Comparison of ENCODE assay signal across 8 mouse cellular contexts in the genomic region with DNA sequence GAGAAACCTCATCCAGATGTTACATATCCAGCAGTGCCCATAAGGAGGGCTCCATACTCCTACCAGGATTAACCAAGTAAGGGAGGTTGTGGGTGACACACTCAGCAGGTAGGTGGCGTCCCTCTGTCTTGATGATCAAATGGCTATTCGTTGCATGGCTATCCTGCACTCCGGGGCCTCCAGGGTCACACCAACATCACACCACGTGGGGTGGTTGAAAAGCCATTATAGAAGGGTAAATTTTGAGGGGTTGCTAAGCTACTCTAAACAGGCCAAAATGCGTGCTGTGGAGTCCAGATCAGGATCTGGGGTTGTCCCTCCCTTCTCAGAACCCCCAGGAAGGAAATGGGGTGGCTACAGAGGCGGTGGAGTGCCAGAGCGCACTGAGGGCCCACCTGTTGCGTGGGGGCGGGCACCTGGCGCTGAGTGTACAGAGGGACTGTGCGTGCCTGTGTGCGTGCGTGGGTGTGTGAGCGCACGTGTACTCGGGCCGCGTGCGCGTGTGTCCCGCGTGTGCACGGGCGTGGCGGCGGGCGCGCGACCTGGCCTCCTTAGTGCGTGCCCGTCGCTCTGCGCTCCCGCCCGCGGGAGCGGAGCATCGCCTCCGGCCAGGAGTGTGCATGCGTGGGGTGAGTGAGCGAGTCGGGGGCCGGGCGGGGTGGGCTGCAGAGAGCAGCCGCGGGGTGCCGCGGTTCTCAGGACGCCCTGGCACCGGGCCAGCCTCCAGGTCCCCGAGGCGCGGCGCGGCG. TPM values are rescaled to one million over a fixed set of nuclear protein-coding genes. Genes with fewer than 3 reads are reported as not detected.
DNase-seq lines count a peak whose midpoint lies in the region; ATAC-seq and TF ChIP-seq lines count a peak whose summit lies in the region.

No protein-coding gene starts in this region.

- peaks cover 7% of the 10 kb centered on the region; the same call in 1 of the 2 replicates for H3K27me3 ChIP-seq in lung, postnatal 0 days (replicated peaks; ENCODE audit: insufficient read depth, low read length)

- no peaks in the 10 kb centered on the region for H3K36me3 ChIP-seq in lung, postnatal 0 days (ENCODE audit: insufficient read depth, low read length)

- no peaks in the 10 kb centered on the region for H3K9me3 ChIP-seq in lung, postnatal 0 days (ENCODE audit: low read length)

- peak overlapping the region; percentile 76 for H3K9ac ChIP-seq in lung, postnatal 0 days (replicated peaks; ENCODE audit: low read depth)

- peak; percentile 46 for DNase-seq in lung, adult 2 months
- DNase-seq in lung, postnatal 25 days (ENCODE audit: low spot score) = no peak
- DNase-seq in embryo, embryonic 11 days = peak; percentile 52
- DNase-seq in heart, postnatal 4 days = peak; percentile 49
- DNase-seq in layer of hippocampus, adult 9-11 months = peak; percentile 89
- DNase-seq in lung, postnatal 0 days (ENCODE audit: low spot score) = peak; percentile 50
- peak; percentile 93 to 94 for DNase-seq in right cerebral cortex, postnatal 10 days (ENCODE audit: low spot score in 2 of 2)
- no peak for DNase-seq in urinary bladder, postnatal 10 days (ENCODE audit: low spot score)

- H3K4me3 ChIP-seq in lung, adult 2 months (replicated peaks; ENCODE audit: extremely low read depth, low read depth, low read length) = peak overlapping the region; percentile 75
- H3K4me3 ChIP-seq in lung, postnatal 0 days (ENCODE audit: low read depth, low read length) = peak overlapping the region; percentile 64

- TF ChIP-seq POLR2A in lung, adult 2 months (IDR thresholded peaks at IDR 0.05; ENCODE audit: borderline replicate concordance, extremely low read depth, low read depth, low read length) = 0 out of 2 replicates have a peak, but pooled peaks have one; percentile 6

- peak overlapping the region; percentile 79 for H3K27ac ChIP-seq in lung, postnatal 0 days (ENCODE audit: low read length)

- 2% methylated on average over 56 of the region's 56 CpGs for WGBS in lung, adult 2 months
- 2% methylated on average over 47 of the region's 56 CpGs for WGBS in lung, postnatal 0 days

- TF ChIP-seq EP300 in lung, postnatal 0 days (IDR thresholded peaks at IDR 0.05) = no peak

- H3K4me2 ChIP-seq in lung, postnatal 0 days (replicated peaks; ENCODE audit: low read depth, low read length) = peak overlapping the region; percentile 95

- ATAC-seq in lung, postnatal 0 days = peak; percentile 37

- no peak for TF ChIP-seq CTCF in lung, adult 2 months (IDR thresholded peaks at IDR 0.05; ENCODE audit: insufficient read depth, low read length)
- peak; percentile 58 for TF ChIP-seq CTCF in lung, postnatal 0 days (IDR thresholded peaks at IDR 0.05)

- peaks cover 12% of the 10 kb centered on the region for H3K4me1 ChIP-seq in lung, adult 2 months (ENCODE audit: control insufficient read depth, insufficient read depth, low read length)
- H3K4me1 ChIP-seq in lung, postnatal 0 days (ENCODE audit: insufficient read depth, low read depth, low read length) = peaks cover 8% of the 10 kb centered on the region; the same call in 1 of the 2 replicates

RNA-seq across cellular contexts. Expression of a gene that starts 2.8 kb away (rescaled TPM):
- 138 and 155 TPM in 2 replicates for polyA plus RNA-seq in lung, adult 2 months (2012; rRNA removed)
- total RNA-seq in heart, postnatal 4 days (2021) = 10 to 100 TPM; 46.4 to 50.7 TPM
- polyA plus RNA-seq in lung, postnatal 0 days (2015; fragmentation: Nextera tagmentation; extraction: Ambion mirVana) = 10.5 and 14.2 TPM in 2 replicates

RNA-seq across cellular contexts. Expression of a gene that starts 41.0 kb away (rescaled TPM):
- polyA plus RNA-seq in lung, adult 2 months (2012; rRNA removed) = 72.5 and 75.9 TPM in 2 replicates
- 1 to 10 TPM; 1.7 to 2.0 TPM for total RNA-seq in heart, postnatal 4 days (2021)
- polyA plus RNA-seq in lung, postnatal 0 days (2015; fragmentation: Nextera tagmentation; extraction: Ambion mirVana) = 4.1 and 4.5 TPM in 2 replicates

Comparison
In these comparisons a context has a peak if more than half of its experiments do, and no peak if none do; other contexts are left out.
1. DNase-seq: peak in lung, adult 2 months (single experiment), embryo, embryonic 11 days (single experiment), heart, postnatal 4 days (single experiment), layer of hippocampus, adult 9-11 months (single experiment), lung, postnatal 0 days (single experiment) and right cerebral cortex, postnatal 10 days (2 of 2); none in lung, postnatal 25 days (single experiment) and urinary bladder, postnatal 10 days (single experiment).
2. RNA of a gene that starts 41.0 kb away (polyA plus RNA-seq): 72.5 to 75.9 TPM in lung, adult 2 months; 4.1 to 4.5 TPM in lung, postnatal 0 days; every median in the first group is over 10 times any median in the second.